Mouse (Mus musculus): Measurements from ENCODE around the gene Smad5. TPM values are rescaled to one million over a fixed set of nuclear protein-coding genes. Genes with fewer than 3 reads are reported as not detected.

Smad5 gene
- total RNA-seq (2015; ENCODE audit: low replicate concordance) = 9.4 and 11.0 TPM in 2 replicates
- 2.4 and 6.7 TPM in 2 replicates for total RNA-seq (2017; ENCODE audit: low replicate concordance)

GRCm38 (mm10) chr13:56702469-56703221 is at the start of gene Smad5:
TSS of gene Smad5 (plus strand) at chr13:56703010.
- no peak for ATAC-seq (replicated peaks; ENCODE audit: low FRiP score, poor library complexity, severe bottlenecking)

GRCm38 (mm10) chr13:56654176-56654575 is 48.6 kb upstream of the Smad5 start:
- no peak for ATAC-seq (replicated peaks; ENCODE audit: low FRiP score, poor library complexity, severe bottlenecking)

GRCm38 (mm10) chr13:56657946-56658512 is 44.8 kb upstream of the Smad5 start:
- ATAC-seq (replicated peaks; ENCODE audit: low FRiP score, poor library complexity, severe bottlenecking) = no peak

GRCm38 (mm10) chr13:56658931-56659330 is 43.9 kb upstream of the Smad5 start:
- no peak for ATAC-seq (replicated peaks; ENCODE audit: low FRiP score, poor library complexity, severe bottlenecking)

- ATAC-seq (replicated peaks; ENCODE audit: low FRiP score, poor library complexity, severe bottlenecking) = no peak
Measured at GRCm38 (mm10) chr13:56661914-56662621, 40.7 kb upstream of the Smad5 start.

GRCm38 (mm10) chr13:56664256-56665170 is 38.3 kb upstream of the Smad5 start:
- ATAC-seq (replicated peaks; ENCODE audit: low FRiP score, poor library complexity, severe bottlenecking) = no peak

- no peak for ATAC-seq (replicated peaks; ENCODE audit: low FRiP score, poor library complexity, severe bottlenecking)
Measured at GRCm38 (mm10) chr13:56671206-56671605, 31.6 kb upstream of the Smad5 start.

- no peak for ATAC-seq (replicated peaks; ENCODE audit: low FRiP score, poor library complexity, severe bottlenecking)
Measured at GRCm38 (mm10) chr13:56677731-56678130, 25.1 kb upstream of the Smad5 start.

GRCm38 (mm10) chr13:56678188-56678787 is 24.5 kb upstream of the Smad5 start:
- no peak for ATAC-seq (replicated peaks; ENCODE audit: low FRiP score, poor library complexity, severe bottlenecking)

- ATAC-seq (replicated peaks; ENCODE audit: low FRiP score, poor library complexity, severe bottlenecking) = no peak
Measured at GRCm38 (mm10) chr13:56678826-56679504, 23.8 kb upstream of the Smad5 start.

- no peak for ATAC-seq (replicated peaks; ENCODE audit: low FRiP score, poor library complexity, severe bottlenecking)
Measured at GRCm38 (mm10) chr13:56681924-56682323, 20.9 kb upstream of the Smad5 start.

GRCm38 (mm10) chr13:56682326-56682725 is 20.5 kb upstream of the Smad5 start:
- ATAC-seq (replicated peaks; ENCODE audit: low FRiP score, poor library complexity, severe bottlenecking) = no peak

GRCm38 (mm10) chr13:56683306-56683705 is 19.5 kb upstream of the Smad5 start:
- no peak for ATAC-seq (replicated peaks; ENCODE audit: low FRiP score, poor library complexity, severe bottlenecking)

- no peak for ATAC-seq (replicated peaks; ENCODE audit: low FRiP score, poor library complexity, severe bottlenecking)
Measured at GRCm38 (mm10) chr13:56692011-56692410, 10.8 kb upstream of the Smad5 start.

- ATAC-seq (replicated peaks; ENCODE audit: low FRiP score, poor library complexity, severe bottlenecking) = no peak
Measured at GRCm38 (mm10) chr13:56692644-56693043, 10.2 kb upstream of the Smad5 start.

GRCm38 (mm10) chr13:56695701-56696100 is 7.1 kb upstream of the Smad5 start:
- no peak for ATAC-seq (replicated peaks; ENCODE audit: low FRiP score, poor library complexity, severe bottlenecking)

GRCm38 (mm10) chr13:56696699-56697098 is 6.1 kb upstream of the Smad5 start:
- no peak for ATAC-seq (replicated peaks; ENCODE audit: low FRiP score, poor library complexity, severe bottlenecking)

GRCm38 (mm10) chr13:56697171-56697570 is 5.6 kb upstream of the Smad5 start:
- ATAC-seq (replicated peaks; ENCODE audit: low FRiP score, poor library complexity, severe bottlenecking) = no peak

- ATAC-seq (replicated peaks; ENCODE audit: low FRiP score, poor library complexity, severe bottlenecking) = no peak
Measured at GRCm38 (mm10) chr13:56698391-56698790, 4.4 kb upstream of the Smad5 start.
